Mouse (Mus musculus) spleen, postnatal 14 days (tissue): Measurements from ENCODE around the gene Trim62.

ENCODE experiments used
- DNase-seq, 2 experiments: peaks; one replicate each; pipeline ENCODE4 v3.0.0; 2021 to 2022; ENCODE audit warnings: low spot score in 2 of 2

Gene Trim62

DNA sequence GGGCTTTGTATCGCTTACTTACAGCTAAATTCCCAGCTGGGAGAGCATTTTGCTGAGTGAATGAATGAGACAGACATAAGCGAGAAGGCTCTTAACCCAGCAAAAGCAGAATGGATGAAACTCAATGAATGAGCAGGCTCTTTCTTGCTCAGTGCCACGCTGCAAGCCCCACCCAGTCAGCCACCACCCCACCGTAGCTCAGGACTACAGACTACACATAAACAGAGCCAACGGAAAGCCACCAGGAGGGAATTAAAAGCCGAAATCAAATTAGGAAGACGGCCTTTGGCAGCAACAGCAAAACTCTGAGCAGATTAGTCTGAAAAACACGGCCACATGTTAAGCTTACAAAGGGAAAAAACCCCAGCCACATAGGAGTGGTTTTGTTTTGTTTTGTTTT, 75.5 kb downstream of the Trim62 start:
- DNase-seq = no peak

DNA sequence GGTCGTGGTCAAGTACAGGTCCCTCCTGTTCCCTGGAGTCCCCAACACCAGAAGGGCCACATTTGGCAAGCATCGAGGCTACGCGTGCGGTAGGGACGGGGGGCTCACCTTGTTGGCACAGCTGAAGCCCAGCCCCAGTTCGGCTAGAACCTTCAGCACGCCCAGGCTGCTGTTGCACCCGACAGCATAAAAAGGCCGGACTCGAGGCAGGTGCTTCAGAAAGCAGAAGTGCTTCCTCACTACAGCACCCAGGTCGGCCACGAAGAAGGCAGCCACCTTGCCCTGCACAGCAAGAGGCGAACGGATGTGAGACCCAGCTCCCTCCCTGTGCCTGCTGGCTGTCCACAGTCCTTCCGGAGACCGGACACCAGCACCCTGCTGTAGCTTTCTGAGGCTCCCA, 76.3 kb downstream of the Trim62 start:
- no peak for DNase-seq
